Mouse (Mus musculus): ENCODE data around the gene Gm10392.

- no peak for TF ChIP-seq CTCF (IDR thresholded peaks at IDR 0.05; ENCODE audit: control insufficient read depth, insufficient read depth, insufficient read length)
- TF ChIP-seq CEBPB (IDR thresholded peaks at IDR 0.05; ENCODE audit: low read depth): no peak
Measured at GRCm38 (mm10) chr11:77483043-77483442, 36.0 kb downstream of the Gm10392 start.
